8 mouse cellular contexts compared by ENCODE assay signal in the genomic region with DNA sequence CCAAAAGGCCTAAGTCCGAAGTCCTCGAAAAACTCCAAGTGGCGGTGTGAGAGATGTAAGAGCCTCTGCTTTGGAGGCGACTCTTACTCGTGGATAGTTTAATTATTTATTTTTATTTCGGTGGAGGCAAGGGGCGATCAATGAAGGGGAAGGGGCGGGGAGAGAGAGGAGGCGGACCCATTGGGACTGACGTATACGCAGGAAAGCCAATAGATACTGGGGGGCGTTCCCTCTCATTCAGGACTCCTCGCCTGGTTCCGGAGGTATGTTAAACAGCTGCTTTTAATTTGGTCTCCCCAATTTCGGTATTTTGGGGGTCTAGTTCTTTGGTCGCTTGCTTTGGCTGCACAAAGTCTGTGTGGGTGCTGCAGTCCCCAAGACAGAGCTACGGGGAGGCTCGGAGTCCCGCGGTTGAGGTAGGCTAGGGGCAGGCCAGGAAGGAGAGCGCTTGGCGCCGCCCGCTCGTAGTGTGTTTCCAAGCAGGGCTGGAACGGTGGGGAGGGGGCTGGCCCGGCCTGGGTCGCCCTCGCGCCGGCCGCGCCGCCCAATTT. TPM values are rescaled to one million over a fixed set of nuclear protein-coding genes. Genes with fewer than 3 reads are reported as not detected.
A peak's percentile ranks its signal among the peaks of the same experiment; 100 is the strongest.
DNase-seq lines count a peak whose midpoint lies in the region; ATAC-seq lines count a peak whose summit lies in the region.

A gene (plus strand): TSS at position 240 of the 551 bp plus-strand sequence.

- H3K9ac ChIP-seq in intestine, embryonic 15.5 days, result peak within 1 kb of the TSS; percentile 71

- under 1% methylated on average over 34 of the region's 34 CpGs for WGBS in intestine, embryonic 15.5 days

- peak within 1 kb of the TSS; percentile 85 for H3K4me3 ChIP-seq in intestine, embryonic 15.5 days (replicated peaks)

- intact Hi-C loops in left cerebral cortex, postnatal 14 days (cut with DNase I), result loop anchor here (5.0 kb wide), 2 partner anchors 120 to 135 kb away; a partner anchor contains a TSS

- ATAC-seq in intestine, embryonic 15.5 days, result no peak
- no peak for ATAC-seq in megakaryocyte-erythroid progenitor cell, adult 5-6 weeks (replicated peaks; ENCODE audit: low FRiP score, low TSS enrichment, poor library complexity, severe bottlenecking)

- peak within 1 kb of the TSS; percentile 100 for H3K27ac ChIP-seq in intestine, embryonic 15.5 days

- DNase-seq in adrenal gland, adult 18-20 months (ENCODE audit: low spot score in 2 of 2), result peak; percentile 59
- DNase-seq in embryo, embryonic 11 days, result peak; percentile 92
- DNase-seq in gastrocnemius, postnatal 4 days (ENCODE audit: low spot score in 2 of 2), result peak in 1 of 2 experiments; percentile 68
- peak; percentile 70 for DNase-seq in left cerebral cortex, postnatal 14 days (ENCODE audit: low spot score in 2 of 2)
- peak; percentile 78 for DNase-seq in right cerebral cortex, postnatal 25 days
- peak; percentile 92 for DNase-seq in yolk sac, embryonic 10.5 days (ENCODE audit: low spot score)

- H3K36me3 ChIP-seq in intestine, embryonic 15.5 days, result 0 out of 2 replicates have a peak, but pooled peaks cover 2% of the 10 kb centered on the region

- H3K4me2 ChIP-seq in intestine, embryonic 15.5 days (replicated peaks), result peak within 1 kb of the TSS; percentile 82

- H3K4me1 ChIP-seq in intestine, embryonic 15.5 days (replicated peaks), result 0 out of 2 replicates have a peak, but pooled peaks cover 2% of the 10 kb centered on the region

- no peaks in the 10 kb centered on the region for H3K27me3 ChIP-seq in intestine, embryonic 15.5 days (replicated peaks)

- no peaks in the 10 kb centered on the region for H3K9me3 ChIP-seq in intestine, embryonic 15.5 days

RNA-seq across cellular contexts. Expression of the gene that starts here (rescaled TPM):
- 10 to 100 TPM; 32.5 to 39.2 TPM for total RNA-seq in adrenal gland, adult 18-20 months (2021)
- 10 to 100 TPM; 37.6 to 39.4 TPM for total RNA-seq in gastrocnemius, postnatal 4 days (2021)
- polyA plus RNA-seq in intestine, embryonic 15.5 days (2015; fragmentation: Nextera tagmentation; extraction: Ambion mirVana), result 26.0 and 26.4 TPM in 2 replicates
- 10 to 100 TPM; 27.1 to 28.5 TPM for total RNA-seq in left cerebral cortex, postnatal 14 days (2021)
- 65.6 and 111 TPM in 2 replicates for total RNA-seq in megakaryocyte-erythroid progenitor cell, adult 5-6 weeks (2014; fragmentation: Nextera tagmentation)
- total RNA-seq in megakaryocyte-erythroid progenitor cell, adult 5-6 weeks (2017), result 108 and 111 TPM in 2 replicates
